Mouse (Mus musculus): Measurements from ENCODE around the gene Pex6.

Gene Pex6

DNA sequence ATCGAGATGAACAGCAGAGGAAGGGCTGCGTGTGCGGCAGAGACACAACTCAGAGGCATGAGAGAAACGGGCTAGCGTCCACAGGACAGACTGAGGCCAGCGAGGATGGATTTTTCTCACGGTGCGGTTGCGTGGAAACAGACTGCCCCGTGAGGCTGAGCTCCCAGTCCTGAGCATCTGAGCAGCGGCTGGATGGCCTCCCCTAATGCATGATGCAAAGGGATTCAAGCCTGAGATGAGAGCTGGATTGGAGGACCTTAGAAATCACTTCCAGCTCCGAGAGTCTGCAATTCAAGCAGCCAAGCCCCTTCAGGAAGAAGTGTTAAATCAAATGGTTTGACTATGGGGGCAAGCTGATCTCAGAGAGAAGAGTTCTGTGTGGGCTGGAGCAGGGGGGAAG is 9.8 kb upstream of the Pex6 start:
- DNase-seq, result no peak

DNA sequence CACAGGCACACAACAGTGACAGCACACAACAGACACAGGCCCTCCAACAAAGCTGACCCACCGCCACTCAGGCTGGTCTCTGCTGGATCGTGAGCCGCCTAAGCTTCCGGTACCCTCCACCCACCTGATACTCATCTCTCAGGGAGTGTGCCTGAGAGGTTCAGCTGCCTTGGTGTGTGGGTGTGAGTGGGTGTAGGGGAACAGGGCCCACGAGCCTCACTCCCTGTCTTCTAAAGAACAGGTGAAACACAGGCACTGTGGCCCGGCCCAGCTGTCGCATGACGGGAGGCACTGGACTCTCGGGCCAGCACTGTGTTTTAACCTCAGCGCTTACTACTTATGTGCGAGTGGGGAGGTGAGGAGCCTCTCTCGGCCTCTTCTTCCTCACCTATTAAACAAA is 9.2 kb upstream of the Pex6 start:
- no peak for DNase-seq

DNA sequence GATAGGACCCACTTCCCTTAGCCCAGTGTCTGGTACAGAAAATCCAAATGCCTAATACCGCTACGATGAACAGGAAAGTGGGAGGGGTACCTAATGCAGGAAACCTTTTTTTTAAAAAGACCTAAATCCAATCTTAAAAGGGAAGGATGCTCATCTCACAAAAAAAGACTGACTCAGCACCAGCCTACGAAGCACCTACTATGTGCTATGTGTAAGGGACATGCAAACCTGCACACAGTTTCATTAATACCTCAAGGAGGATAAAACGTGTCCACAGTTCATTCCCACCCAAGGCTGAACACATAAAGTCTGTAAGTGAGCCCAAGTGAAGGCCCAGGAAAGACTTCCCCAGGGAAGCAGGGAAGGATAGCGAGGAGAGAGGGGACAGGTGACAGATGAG is 8.8 kb upstream of the Pex6 start:
- no peak for DNase-seq

DNA sequence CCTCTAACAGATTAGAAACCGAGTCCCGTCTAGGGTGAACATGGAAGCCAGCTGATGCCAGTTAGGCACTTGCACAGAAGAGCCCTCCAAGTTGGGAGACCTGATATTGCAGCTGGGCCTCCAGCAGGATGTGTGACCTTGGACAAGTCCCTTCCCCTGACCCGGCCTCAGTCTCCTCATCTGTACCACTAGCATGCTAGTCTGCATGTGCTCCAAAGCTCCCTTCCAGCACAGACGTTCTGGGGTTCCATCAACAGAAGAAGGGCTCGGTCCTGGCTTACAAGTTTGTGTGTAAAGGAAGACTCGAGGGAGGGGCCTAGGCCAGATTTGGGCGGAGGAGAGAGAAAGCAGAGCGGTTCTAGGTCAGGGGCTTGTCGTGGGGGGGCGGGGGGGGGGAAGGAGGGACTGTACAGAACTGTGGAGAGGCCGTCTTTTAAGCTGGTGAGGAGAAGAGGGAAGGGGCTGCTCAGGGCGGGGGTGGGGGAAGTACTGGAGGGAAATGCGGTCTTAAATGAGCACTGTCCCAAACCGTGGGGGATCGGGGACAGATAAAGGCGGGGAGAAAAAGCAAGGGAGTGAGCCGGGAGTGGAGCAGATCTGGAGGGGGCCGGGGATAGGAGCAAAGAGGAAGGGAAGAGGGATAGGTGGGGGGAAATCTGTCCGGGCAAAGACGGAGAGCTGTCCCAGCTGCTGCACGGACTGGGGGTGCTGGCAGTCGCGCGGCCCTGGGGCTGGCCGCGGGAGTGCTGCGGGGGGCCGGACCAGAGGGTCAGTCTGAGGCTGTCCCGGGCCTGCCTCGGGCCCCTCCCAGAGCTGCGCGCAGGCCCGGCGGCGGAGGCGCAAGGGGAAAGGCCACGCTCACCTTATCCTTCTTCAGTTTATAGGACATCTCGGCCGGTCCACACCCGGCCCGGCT is 7.0 kb upstream of the Pex6 start:
- no peak for DNase-seq

DNA sequence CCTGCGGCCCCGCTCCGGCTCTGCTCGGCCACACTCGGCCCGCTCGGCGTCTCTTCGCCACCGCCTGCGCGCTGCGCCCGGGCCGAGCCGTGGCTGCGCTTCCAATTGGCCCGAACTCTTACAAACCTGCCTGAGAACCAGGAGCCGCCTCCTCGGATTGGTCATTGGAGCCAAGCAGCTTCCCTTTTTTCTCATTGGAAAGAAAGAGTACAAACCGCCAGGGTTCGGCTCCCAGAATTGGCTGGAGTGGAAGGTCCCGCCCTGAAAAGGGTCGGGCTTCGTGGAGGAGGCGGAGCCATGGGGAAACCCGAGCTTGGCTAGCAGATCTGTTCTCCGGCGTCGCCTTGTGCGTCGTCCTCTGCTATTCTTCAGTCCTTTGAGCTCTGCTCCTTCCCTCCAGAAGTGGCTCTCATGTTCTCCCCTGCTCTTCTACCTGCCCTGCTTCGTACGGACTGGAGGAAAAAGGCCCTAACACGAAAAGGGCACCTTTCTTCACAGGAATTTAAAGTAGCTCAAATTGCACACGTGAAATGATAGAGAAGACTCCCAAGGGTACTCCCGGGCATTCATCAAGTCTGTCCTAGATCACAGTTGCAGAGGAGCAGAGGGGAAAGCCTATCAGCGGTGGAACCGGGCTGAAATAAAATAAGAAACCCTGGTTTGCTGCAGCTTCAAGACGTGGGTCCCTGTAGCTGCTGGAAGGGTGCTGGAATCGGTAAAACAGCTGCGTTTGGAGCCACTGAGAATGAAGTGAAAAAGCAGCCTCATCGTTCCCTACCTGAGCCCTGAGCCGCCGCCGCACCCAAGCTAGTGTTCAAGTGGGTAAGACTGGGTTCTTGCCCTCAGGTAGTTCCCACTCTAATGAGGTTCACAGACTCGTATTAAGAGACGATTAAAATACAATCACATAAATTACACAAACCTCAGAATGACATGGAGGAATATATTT is 6.1 kb upstream of the Pex6 start, which contains the start of gene Ppp2r5d:
Gene Ppp2r5d (minus strand): TSS at position 225 of the 949 bp plus-strand sequence.
- peak; percentile 95 to 97 for DNase-seq

DNA sequence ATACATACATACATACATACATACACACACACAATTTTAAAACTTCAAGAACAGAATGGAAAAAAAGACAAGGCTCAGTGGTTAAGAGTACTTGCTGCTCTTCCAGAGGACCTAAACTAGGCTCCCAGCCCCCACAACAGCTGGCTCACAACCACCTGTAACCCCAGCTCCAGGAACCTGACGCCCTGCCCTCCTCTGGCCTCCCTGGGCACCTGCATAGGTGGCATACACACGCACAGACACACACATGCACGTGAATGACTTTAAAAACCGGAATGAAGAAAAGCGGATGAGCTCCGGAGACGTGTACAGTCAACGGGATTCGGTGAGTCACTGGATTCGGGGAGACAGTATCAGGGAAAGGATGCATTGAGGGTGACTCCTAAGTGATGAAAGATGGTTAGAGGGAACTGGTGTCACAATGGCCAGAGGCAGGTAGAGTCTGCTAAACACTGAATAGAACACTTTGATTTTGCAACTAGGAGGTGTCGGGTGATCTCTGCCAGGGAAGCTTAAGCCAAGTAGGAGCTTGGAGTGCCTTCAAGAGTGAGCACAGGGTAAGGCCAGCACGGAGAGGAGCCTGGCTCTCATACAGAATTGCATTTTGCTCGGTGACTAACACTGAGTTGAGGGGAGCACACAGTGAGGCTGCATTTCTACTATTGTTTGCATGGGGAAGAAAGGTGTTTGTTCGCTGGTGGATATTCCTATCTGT is 4.7 kb upstream of the Pex6 start:
- DNase-seq, result no peak

DNA sequence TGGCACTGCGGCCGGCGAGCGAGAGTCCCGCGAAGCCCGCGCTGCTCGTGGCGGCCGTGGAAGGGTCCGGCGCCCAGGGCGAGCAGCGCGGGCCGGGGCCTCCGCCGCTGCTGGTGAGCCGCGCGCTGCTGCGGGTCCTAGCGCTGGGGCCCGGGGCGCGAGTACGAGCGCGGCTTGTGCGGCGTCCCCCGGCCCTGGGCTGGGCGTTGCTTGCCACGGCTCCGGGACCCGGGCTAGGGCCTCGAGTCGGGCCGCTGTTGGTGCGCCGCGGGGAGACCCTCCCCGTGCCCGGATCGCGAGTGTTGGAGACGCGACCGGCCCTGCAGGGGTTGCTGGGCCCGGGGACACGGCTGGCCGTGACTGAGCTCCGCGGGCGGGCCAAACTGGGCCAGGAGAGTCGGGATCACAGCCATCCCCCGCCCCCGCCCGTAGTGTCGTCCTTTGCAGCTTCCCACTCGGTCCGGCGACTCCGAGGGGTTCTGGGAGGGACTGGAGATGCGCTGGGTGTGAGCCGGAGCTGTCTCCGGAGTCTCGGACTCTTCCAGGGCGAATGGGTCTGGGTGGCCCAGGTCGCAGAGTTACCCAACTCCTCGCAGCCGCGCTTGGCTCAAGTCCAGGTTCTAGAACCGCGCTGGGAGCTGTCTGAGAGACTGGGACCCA is 479 bp downstream of the Pex6 start:
- DNase-seq, result peak in 1 of 2 experiments; percentile 38

DNA sequence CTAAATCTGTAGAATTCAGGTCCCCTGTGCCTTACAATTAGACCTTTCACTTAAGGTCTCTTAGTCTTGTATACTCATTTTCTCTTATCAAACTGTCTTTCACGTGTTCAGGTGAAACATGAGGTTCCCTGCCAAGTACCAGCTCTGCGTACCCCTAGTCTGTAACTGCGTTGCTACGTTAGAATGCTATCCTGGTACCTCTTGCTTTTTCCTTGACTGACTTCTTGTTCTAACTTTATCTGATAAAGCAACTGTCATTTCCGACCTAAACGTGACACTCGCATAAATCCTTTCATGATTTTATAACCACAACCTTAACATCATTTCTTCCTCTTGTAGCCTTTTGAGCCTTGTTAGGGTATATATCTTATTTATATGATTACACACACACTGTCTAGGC is 1.2 kb downstream of the Pex6 start:
- no peak for DNase-seq

DNA sequence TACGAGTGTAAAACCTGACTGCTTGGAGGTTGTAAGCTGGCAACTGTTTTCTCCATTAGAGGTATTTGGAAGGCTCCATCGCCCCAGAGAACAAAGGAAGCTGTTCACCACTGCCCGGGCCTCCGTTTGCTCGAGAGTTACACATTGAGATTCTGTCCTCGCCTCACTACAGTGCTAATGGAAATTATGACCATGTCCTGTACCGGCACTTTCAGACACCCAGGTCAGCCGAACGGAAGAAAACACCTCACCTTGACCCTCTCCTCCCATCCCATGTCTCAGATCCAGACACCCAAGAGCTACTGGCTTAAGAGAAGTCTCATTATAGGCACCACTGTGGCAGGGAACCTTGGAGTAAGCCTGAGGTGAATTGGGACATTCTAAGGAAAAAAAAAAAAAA is 2.6 kb downstream of the Pex6 start:
- DNase-seq, result no peak

DNA sequence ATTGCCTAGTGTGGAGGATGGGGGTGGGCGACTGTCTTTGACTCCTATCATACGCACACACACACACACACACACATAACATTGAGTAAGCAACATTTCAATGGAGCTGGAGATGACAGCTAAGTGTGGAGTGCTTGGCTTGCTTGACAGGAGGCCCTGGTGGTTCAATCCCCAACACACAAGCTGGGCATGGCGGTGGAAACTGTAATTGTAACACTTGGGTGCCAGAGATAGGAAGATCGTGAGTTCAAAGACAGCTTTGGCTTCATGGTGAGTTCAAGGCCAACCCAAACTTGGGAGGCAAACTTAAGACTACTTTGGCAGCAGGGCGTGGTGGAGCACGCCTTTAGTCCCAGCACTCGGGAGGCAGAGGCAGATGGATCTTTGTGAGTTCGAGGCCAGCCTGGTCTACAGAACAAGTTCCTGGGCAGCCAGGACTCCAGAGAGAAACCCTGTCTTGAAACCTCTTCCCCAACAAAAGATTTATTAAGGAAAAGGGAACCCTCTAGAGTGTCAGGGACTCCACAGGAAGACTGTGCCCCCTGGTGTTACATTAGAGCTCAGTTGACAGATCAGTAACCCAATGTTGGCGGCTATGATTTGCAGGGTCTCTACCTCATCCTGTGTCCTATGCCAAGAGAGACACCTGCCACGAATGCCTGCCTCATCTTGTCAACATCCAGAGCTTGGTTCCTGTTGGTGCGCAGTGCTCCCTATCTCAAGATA is 3.7 kb downstream of the Pex6 start:
- DNase-seq, result no peak

DNA sequence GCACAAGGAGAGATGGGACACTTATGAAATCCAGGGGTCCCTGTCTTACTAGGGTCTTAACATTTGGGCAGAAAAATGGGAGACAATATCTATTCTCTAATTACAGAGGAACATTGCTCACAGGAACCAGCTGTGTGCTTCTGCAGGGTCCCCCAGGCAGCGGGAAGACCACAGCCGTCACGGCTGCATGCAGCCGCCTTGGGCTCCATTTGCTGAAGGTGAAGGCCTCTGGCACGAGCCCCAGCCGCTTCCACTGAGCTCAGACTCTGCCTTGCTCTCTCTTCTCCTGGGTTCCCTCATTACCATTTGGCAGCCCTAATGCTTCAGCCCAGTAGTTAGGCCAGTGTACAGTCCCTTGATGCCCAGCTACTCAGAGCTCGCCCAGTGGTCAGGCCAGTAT is 9.8 kb downstream of the Pex6 start:
- DNase-seq, result no peak

DNA sequence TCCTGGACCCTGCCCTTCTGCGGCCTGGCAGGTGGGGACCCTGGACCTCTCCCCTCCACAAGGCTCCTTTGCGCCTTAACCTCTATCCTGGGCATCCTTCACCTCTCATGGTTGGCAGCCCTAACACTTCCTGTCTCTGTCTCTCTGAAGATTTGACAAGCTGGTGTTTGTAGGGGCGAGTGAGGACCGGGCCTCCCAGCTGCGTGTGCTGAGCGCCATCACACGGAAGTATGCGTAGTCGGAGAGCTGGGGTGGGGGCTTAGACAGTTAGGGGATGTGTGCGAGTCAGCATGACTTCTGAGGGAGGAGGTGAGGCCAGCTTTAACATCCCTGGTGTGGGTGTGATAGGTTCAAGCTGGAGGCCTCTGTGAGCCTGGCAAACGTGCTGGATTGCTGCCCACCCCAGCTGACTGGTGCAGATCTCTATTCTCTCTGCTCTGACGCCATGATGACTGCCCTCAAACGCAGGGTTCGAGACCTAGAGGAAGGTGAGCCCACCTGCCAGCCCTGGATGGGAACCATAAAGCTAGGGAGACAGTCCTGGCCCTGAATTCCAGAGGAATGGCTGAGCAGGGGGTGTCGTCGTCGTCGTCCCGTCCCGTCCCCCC is 13.3 kb downstream of the Pex6 start:
- no peak for DNase-seq

DNA sequence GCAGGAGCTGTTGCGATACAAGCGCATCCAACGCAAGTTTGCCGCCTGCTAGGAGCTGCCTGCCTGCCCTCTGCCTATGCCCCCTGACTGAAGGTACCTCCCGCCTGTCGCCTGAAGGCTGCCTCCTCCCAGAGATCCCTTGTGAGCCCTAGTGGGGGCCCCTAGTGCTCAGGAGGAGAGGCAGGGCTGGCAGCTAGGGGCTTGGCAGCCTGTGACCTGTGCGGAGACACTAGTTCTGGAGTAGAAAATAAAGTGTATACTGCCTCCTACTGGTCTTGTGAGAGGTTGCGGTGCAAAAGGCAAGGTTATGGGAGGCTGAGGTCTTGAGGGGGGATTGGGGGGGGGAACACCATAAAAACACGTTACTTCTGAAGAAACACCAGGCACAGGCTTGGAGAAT is 14.0 kb downstream of the Pex6 start:
- peak in 1 of 2 experiments; percentile 47 for DNase-seq

DNA sequence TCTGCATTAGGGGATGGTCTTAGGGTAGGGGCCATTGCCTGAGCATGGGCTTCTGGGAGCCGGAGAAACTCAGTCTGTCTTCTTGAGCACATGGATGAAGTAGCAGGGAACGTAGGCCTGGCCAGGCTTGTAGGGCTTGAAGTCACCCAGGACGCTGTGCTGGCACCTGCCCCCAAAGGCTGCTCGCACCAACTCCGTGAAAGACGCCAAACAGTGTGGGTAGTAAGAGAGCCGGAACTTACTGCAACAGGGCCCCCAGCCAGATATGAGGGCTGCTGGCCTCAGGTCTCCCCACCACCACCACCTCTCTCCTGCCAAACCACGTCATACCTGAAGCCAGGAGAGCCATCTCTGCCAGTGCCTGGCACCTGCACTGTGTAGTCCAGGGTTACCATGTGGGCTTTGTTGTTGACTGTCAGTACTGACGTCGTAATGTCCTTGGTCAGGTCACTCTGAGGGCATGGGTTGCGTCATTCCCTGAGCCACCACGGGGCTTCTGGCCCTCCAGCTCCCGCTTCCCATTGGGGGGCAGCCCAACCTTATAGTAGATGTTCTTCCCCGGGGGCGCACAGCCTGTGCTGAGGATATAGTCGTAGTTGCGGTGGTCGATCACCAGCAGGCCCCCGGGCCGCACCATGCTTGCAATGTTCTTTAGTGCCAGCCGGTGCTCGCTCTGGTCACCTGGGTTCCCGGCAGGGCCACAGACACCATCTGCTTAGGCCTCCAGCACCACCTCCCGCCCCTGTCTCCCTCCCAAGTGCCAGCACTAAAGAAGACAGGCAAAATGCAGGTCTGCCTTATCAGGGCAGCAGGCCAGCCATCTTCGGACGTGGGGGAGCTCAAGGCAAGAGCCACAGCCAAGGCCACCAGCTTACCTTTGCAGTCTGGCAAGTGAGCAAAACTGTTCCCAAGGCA is 14.7 kb downstream of the Pex6 start:
- DNase-seq, result no peak

DNA sequence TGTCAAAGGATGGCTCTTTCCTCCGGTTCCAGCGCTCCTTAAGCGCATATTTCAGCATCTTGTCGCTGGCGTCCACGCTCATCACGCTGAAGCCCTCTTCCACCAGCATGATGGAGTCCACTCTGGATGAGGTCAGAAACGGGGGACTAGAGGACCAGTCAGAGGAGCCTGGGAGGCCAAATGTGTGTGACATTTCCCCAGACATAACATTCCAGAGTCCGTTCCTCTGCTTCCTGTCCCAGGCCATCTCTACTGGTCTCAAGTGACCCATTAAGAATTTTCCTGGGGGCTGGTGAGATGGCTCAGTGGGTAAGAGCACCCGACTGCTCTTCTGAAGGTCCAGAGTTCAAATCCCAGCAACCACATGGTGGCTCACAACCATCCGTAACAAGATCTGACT is 16.0 kb downstream of the Pex6 start:
- DNase-seq, result no peak

DNA sequence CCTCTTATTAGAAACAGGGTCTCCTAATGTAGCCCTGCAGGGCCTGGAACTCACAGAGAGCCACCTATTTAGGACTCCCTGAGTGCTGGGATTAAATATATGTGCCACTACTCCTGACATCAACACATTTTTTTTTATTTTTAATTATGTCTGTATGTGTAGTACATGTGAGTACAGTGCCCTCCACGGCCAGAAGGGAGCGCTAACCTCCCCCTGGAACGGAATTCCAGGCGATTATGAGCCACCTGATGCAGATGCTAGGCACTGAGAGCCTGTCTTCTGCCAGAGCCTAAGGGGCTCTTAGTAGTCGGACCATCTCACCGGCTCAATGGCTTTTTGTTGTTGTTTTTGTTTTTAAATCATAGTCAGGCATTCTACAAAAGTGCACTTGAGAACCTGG is 16.8 kb downstream of the Pex6 start:
- DNase-seq, result no peak

DNA sequence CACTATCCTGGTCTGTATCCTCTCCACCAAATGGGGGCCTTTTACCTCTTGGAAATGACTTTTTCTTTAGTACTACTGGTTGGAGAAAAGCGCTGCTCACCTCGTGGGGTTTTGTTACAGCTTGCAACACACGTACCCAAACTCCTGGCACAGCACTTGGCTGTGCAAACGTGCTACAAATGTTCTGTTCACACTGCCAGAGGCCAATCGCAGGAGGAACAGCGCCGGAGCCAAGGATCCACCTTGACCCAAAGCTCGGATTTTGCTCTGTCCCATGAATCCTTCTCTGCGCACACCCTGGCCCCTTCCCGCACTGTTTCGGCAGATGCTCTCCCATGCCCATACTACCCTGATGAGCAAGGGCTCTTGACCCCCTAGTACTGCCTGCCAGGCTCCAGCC is 17.2 kb downstream of the Pex6 start:
- no peak for DNase-seq

DNA sequence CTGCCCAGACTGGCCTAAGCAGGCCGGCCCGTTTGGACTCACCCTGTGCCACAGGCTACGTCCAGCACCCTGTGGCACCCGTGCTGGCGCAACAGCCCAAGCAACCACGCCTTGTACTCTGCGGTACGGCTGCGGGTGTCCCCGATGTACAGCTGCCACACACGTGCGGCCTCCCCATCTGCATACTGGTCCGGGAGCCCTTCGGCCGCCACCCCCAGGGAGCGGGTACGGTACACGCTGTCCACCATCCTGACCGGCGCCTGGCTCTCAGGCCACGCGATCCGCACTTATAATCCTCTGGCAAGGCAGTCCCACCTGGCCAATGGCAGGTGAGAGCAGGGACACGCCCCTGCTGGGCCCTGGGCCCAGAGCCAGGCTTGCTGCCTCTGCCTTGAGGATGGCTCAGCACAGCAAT is 17.6 kb downstream of the Pex6 start, which contains the start of gene Gnmt:
Gene Gnmt (minus strand): TSS at position 265 of the 415 bp plus-strand sequence.
- DNase-seq, result no peak

DNA sequence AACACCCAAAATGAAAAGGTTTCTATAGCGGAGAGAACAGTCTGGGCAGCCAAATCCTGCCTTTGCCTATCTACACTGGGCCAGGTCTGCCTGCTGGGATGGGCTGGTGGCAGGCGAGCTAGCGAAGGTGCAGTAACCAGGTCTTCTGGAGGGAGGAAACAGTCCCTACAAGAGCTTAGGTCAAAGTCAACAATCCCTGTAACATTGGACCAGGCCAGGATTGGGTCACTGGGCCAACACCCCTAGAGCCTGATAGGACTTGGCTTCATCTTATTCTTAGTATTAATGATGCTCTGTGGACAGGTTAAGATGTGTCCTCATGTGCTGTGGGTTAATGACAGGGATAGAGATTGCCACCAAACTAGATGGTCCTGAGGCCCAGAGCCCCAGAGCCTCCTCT is 22.8 kb downstream of the Pex6 start:
- DNase-seq, result no peak

DNA sequence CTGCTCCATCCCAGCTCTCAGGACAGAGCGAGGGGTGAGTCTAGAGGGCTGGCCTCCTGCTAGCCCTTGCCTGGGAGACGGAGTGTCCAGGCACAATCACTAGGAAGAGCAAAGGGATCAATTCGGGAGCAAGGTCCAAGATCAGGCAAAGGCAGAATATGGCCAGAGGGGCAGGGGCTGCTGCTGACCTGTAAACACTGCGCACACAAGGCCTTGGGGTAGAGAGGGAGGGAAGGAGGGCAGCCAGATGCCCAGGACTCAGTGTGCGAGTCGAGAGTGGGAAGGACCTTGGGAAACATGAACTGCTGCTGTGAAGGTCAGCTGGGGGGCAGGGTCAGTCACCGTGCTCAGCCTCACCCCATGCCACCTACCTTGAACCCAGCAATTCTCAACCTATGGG is 24.0 kb downstream of the Pex6 start:
- no peak for DNase-seq
